Mouse (Mus musculus) cerebellum, postnatal 25 days (tissue): ENCODE results near the gene 4933411K16Rik.

Source experiments
- DNase-seq, 2 experiments: peaks; one replicate each; pipeline ENCODE4 v3.0.0; 2021; ENCODE audit warnings: mixed read lengths in 2 of 2

Gene 4933411K16Rik

DNA sequence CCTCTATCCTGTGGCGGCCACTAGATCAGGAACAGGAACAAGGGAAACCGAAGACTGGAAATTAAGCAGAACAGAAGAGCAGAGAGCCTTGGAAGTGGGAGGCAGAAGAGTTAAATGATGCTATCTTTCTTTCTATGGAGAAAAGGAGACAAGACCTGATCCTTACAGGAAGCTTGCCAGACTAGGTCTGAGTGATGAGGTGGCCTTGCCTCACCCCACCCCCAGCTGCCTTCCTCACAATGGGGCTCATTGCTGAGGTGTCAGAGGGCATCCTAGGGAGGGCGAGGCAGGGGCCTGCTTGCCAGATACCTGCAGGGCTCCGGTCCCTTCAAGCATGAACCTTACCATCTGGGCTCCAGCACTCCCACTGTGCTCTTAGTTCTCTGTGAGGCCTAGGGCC lies at the start of gene 4933411K16Rik:
4933411K16Rik (plus strand) TSS at position 301 of the 400 bp plus-strand sequence.
- DNase-seq, result no peak

GRCm38 (mm10) chr19:42004258-42004657 lies 47.8 kb upstream of the 4933411K16Rik start:
- DNase-seq, result peak in 1 of 2 experiments; percentile 47

DNA sequence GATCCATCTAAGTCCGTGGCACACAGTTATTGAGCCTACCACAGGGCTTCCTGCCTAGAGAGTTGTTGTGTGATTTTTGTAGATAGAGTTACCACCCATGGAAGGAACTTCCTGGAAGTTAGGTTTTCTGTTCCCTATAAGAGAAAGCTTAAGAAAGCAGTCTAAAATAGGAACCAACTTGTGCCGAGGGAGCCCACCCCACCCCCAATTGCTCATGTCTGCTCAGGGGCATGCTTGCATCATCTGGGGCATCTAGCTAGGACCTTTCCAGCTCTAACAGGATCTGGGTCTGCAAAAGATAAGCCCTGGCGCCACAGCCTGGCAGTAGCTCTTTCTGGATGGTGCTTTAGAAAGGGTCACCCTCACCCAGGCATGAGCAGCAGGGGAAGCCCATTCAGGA lies 46.4 kb upstream of the 4933411K16Rik start:
- no peak for DNase-seq

DNA sequence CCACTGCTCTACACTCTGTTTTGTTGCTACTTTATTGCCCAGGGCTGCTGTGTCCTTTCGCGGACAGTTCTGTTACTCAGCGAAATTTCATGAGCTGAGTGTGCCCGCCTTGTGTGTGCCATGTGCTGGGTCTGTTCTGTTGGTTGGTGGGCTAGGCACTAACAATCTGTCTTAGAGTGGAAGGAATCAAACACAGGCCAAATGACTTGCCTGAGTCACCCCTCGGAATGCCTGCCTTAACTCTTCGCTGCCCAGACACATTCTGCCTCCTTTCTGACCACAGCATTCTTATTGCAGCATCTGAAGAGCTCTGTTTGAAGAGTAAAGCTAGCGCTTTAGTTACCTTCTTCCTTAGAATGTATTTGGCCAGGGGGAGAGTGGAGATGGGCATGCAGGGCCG lies 45.5 kb upstream of the 4933411K16Rik start:
- no peak for DNase-seq

GRCm38 (mm10) chr19:42008586-42008985 lies 43.5 kb upstream of the 4933411K16Rik start:
- DNase-seq, result no peak

GRCm38 (mm10) chr19:42009067-42009466 lies 43.0 kb upstream of the 4933411K16Rik start:
- no peak for DNase-seq

- DNase-seq, result no peak
Observed at GRCm38 (mm10) chr19:42010436-42010835, 41.6 kb upstream of the 4933411K16Rik start.

DNA sequence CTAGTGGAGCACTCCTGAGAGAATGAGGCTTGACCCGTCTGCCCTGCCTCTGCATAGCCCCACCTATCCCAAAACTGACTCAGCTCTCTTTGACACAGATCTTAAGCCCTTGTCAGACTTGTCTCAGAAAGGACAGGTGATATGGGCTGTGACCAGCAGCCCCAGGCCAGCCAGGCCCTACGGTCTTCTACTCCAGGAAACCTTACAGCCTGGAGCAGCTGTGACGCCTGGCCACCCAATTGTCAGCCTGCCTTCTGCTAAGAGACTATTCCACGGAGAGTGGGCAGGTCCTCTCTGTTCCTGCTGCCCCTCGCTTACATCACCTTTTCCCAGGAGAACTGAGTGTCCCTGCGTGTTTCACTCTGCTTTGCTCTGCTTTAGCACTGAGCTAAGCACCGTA lies 40.9 kb upstream of the 4933411K16Rik start:
- DNase-seq, result no peak

GRCm38 (mm10) chr19:42014231-42014825 lies 37.7 kb upstream of the 4933411K16Rik start:
- no peak for DNase-seq

DNA sequence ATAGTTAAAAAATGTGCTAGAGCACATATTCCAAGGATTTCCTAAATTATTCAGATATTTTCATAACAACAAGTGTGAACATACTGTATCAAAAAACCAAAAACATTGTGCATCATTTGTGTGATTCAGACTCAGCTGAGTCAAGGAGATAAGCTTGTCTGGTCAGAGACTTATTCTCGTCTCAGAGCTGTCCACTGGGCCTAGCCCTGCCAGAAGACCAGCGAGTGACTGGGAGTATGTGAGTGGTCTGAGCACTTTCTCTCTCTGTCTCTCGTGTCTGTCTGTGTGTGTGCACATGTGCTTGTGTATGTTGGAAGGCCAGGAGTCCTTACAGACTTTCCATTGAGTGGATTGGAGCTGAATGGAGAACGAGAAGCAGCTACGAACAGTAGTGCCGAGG lies 37.0 kb upstream of the 4933411K16Rik start:
- no peak for DNase-seq

DNA sequence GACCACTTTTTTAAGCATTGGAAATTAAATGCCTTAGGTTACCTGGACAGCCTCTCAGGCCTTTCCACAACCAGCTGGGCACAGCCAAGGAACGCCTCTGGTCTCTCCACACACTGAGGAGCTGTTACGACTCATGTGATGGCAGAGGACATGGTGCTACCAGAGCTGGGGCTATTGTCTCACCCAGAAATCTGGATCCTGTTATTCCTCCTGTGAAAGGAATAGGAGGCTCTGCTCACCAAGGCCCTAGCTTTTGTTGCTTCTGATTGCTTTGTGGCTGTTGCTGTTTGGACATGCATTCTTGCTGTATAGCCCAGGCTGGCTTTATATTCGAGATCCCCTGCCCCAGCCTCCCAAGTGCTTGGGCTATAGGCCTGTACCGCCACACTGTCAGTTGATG lies 35.8 kb upstream of the 4933411K16Rik start:
- no peak for DNase-seq

- DNase-seq, result no peak
Observed at GRCm38 (mm10) chr19:42016840-42017239, 35.2 kb upstream of the 4933411K16Rik start.

- DNase-seq, result peak; percentile 91 to 92
Observed at GRCm38 (mm10) chr19:42017399-42018247, 34.4 kb upstream of the 4933411K16Rik start.

- DNase-seq, result no peak
Observed at GRCm38 (mm10) chr19:42019011-42019522, 33.0 kb upstream of the 4933411K16Rik start.

DNA sequence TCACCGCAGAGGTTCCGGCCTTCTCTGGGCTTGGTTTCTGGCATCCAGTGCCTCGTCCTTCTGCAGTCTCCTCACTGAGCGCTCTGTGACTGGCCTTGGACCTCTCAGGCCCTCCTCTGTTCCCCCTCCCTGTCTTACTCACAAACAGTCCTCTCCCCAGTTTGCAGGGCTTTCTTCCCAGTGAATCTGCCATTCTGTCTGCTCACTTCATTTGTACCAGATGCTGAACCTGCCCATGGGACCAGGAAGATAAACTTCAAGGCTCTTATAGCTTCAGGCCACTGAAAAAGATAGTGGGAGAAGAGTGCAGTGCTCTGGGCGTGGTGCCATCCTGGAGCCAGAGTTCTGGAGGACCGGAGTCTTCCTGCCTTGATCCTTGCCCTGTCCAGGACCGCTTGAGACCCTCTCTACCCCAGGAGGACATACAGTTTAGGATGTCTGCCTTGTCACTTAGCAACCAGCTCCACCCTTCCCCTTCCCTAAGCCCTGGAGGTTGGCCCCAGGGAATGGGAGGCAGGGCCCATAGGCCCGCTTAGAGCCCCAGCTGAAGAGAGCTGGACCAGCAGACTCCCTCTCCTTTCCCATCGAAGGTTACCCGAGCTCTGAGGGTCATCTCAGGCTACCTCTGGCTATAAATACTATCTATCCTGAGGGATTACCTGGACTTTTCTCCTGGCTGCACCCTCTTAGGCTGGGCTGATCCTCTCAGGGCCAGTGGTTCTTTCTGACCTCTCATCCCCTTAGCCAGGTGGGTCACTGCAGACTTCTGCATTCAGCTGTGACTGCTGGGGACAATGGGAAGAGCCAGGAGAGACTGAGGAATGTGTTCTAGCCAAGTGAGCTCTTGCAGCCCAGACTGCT lies 30.1 kb upstream of the 4933411K16Rik start:
- DNase-seq, result peak in 1 of 2 experiments; percentile 56

- no peak for DNase-seq
Observed at GRCm38 (mm10) chr19:42022542-42022848, 29.6 kb upstream of the 4933411K16Rik start.

DNA sequence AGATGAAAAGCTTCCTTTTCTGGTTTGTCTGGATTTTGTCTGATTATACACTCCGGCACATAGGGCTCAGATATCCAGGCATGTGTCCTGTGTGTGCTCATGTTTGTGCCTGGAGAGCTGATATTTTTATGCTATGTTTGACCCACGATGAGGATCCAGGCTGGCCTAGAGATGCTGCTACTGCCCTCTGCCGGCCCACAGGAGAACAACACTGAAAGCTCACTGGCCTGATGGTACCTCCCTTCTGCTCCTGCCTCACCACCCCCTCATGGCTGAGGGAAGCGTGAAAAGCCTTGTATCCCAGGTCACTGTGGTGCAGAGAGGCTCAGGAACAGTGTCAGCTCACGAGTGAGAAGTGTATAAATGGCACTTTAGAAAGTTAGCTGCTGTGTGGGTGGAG lies 25.9 kb upstream of the 4933411K16Rik start:
- DNase-seq, result peak; percentile 93

DNA sequence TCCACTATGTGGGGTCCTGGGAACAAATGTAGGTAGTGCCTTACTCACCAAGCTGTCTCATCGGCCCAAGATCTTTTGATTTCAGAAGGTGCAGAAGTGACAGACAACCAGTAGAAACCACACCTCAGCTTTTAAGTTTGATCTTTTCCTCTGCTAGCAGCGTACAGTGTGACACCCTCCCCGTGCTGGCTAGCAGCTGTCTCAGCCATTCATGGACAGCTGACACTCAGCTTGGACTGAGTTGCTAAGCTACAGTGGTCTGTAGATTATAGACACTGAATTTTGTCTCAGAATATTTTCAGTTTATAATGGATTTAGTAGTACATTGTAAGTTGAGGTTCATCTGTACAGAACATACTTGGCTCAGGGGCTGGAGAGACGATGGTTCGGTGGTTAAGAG lies 20.9 kb upstream of the 4933411K16Rik start:
- no peak for DNase-seq

- peak in 1 of 2 experiments; percentile 57 for DNase-seq
Observed at GRCm38 (mm10) chr19:42033611-42034010, 18.4 kb upstream of the 4933411K16Rik start.

DNA sequence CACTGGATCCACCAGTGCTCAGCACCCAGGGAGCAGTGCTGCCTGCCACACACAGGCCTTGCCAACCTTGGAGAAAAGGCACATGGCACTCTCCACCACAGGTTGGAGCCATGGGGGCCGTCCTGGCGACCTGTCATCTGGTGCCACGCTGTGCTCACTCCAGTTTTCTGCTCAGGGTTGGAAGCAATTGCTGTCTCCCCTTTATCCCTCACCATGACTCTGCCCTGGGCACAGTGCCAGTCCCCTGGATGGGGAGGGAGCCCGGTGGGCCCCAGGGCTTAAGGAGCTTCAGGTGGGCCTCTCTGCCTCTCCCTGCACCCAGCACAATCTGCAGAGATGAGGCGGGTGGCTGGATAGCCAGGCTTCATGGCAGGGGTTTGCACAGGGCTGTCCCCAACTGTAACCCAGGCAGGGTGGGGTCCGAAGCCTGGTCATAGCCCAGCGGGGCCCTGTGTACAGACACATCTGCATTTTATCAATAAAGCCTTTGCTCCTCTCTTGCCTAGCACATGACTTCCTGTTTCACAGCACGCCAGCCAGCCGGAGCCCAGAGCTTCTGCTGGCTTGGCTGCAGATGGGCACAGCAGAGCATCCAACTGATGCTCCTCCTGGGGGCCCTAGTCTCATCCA lies 17.8 kb upstream of the 4933411K16Rik start:
- peak in 1 of 2 experiments; percentile 51 for DNase-seq

DNA sequence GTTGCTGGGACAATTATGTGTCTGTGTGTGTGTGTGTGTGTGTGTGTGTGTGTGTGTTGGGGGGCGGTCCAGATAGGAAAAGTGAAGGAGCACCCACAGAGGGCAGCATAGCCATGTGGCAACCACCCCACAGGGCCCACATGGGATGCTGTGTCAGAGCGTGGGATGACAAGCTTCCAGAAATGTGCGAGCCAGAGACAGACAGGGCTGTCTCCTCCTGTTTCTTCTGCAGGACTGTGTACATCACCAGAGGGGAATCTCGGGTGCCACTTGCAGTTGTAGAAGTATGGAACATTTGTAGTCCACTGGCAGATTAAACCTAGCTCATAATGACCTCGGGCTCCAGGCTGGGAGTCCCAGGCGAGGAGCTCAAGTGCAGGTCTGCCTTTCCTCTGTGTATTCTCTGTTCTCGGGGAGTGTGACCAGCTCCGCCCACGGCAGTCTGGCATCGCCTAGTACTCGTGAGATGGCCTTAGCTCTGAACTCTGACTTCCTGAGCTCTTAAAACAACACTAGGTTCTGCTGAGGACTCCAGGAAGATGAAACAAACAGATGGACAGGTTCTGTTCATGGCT lies 17.1 kb upstream of the 4933411K16Rik start:
- peak in 1 of 2 experiments; percentile 44 for DNase-seq
